Mouse (Mus musculus) lung, postnatal 0 days (tissue): ENCODE results near the gene Coro2b.

ENCODE experiments used
- CTCF ChIP-seq: IDR thresholded peaks from 2 replicates; pipeline ENCODE4 v1.5.1; 2016; ENCODE audit warnings: antibody characterized with exemption, mild to moderate bottlenecking
- EP300 ChIP-seq: IDR thresholded peaks from 2 replicates; pipeline ENCODE4 v1.6.1; 2016; ENCODE audit warnings: antibody characterized with exemption, mild to moderate bottlenecking, control low read depth

GRCm38 (mm10) chr9:62534691-62535090 is 2.2 kb downstream of the Coro2b start:
- TF ChIP-seq CTCF (no peak), EP300 (no peak)
